Mouse (Mus musculus) adrenal gland, postnatal 10 days (tissue): ENCODE measurements at regions not wholly inside any gene's neighbourhood (a gene's known extent, or its start where the extent isn't known, plus 50 kb on each side); places are given as distances from the start of the nearest gene placed in this dataset.

ENCODE experiments used
- DNase-seq: peaks from one replicate; pipeline ENCODE4 v3.0.0; 2021; ENCODE audit warnings: mixed read lengths

GRCm38 (mm10) chr2:108913555-108913954 lies 367.0 kb upstream of the Kif18a start:
- DNase-seq, result no peak

GRCm38 (mm10) chr2:108913967-108914366 lies 366.6 kb upstream of the Kif18a start:
- no peak for DNase-seq

GRCm38 (mm10) chr2:108919500-108920045 lies 361.0 kb upstream of the Kif18a start:
- no peak for DNase-seq

- DNase-seq, result no peak
Observed at GRCm38 (mm10) chr2:108920111-108920510, 360.4 kb upstream of the Kif18a start.

GRCm38 (mm10) chr2:108935981-108936762 lies 344.4 kb upstream of the Kif18a start:
- no peak for DNase-seq

GRCm38 (mm10) chr2:108980921-108981320 lies 299.6 kb upstream of the Kif18a start:
- no peak for DNase-seq

GRCm38 (mm10) chr2:109016223-109016622 lies 264.3 kb upstream of the Kif18a start:
- no peak for DNase-seq

- DNase-seq, result no peak
Observed at GRCm38 (mm10) chr2:109017018-109017707, 263.4 kb upstream of the Kif18a start.

GRCm38 (mm10) chr2:109038131-109038695 lies 242.3 kb upstream of the Kif18a start:
- DNase-seq, result no peak
